Comparison of ENCODE assay signal across 7 mouse cellular contexts in the genomic region with DNA sequence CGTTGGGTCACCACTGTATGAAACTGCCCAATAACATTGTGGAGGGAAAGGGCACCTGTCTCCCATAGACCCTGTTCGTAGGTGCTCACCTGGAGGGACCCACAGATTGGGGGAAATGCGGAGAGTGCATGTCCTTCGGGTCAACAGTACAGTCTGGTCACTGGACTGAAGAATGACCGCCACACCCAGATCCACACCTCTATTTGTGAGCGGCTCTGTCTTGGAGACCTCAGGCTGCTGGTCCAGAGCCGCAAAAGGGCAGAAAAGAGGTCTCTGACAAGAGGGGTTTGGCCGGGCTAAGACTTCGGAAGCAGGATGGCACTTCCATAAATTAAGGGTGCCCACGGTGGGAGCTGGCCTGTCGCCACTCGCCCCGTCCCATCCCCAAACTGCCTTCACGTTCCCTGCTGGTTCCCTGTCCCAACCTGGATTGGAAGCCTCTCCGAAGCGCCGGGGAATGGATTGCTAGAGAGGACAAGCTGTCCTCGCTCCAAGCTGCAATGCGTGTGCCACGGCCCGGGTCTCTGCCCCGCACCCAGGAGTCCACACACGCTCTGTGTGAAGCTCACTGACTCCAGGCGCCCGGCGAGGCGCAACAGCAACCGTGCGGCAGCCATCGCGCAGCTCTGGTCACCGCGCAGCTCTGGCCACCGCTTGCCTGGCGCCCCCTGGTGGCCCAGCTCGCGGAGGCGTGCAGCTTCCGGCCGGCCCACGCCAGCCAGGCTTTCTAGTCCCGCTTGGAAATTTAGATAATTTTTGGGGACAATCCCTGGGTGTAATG. TPM values are rescaled to one million over a fixed set of nuclear protein-coding genes. Genes with fewer than 3 reads are reported as not detected.
DNase-seq lines count a peak whose midpoint lies in the region; ATAC-seq lines count a peak whose summit lies in the region.

A gene (minus strand): TSS at position 660 of the 781 bp plus-strand sequence.

- H3K4me1 ChIP-seq in intestine, embryonic 16.5 days (ENCODE audit: control insufficient read depth, insufficient read depth, low read length): no peaks in the 10 kb centered on the region
- H3K4me1 ChIP-seq in midbrain, embryonic 11.5 days (ENCODE audit: control insufficient read depth, insufficient read depth, low read length): no peaks in the 10 kb centered on the region

- 5% methylated on average over 42 of the region's 42 CpGs for WGBS in intestine, embryonic 16.5 days
- WGBS in midbrain, embryonic 11.5 days: 6% methylated on average over 42 of the region's 42 CpGs

- H3K36me3 ChIP-seq in intestine, embryonic 16.5 days (ENCODE audit: control insufficient read depth, insufficient read depth, low read length): peaks cover 14% of the 10 kb centered on the region
- peaks cover 16% of the 10 kb centered on the region; the same call in 1 of the 2 replicates for H3K36me3 ChIP-seq in midbrain, embryonic 11.5 days (ENCODE audit: control insufficient read depth, insufficient read depth, low read length)

- peak within 1 kb of the TSS; percentile 61 for H3K4me3 ChIP-seq in intestine, embryonic 16.5 days (ENCODE audit: low read length)
- peak within 1 kb of the TSS; percentile 38 for H3K4me3 ChIP-seq in midbrain, embryonic 11.5 days (ENCODE audit: low read depth, low read length)

- DNase-seq in adrenal gland, adult 8-10 months: peak; percentile 52
- peak; percentile 67 for DNase-seq in embryo, embryonic 11.5 days (ENCODE audit: low read depth, low spot score)
- DNase-seq in gastrocnemius, postnatal 4 days (ENCODE audit: low spot score in 2 of 2): peak; percentile 82 to 86
- peak; percentile 84 for DNase-seq in left cerebral cortex, postnatal 4 days
- DNase-seq in midbrain, embryonic 11.5 days (ENCODE audit: low spot score, missing footprints): peak; percentile 99
- DNase-seq in right cerebral cortex, postnatal 36 days (ENCODE audit: low spot score in 2 of 2): peak; percentile 70 to 72

- H3K9me3 ChIP-seq in intestine, embryonic 16.5 days (ENCODE audit: control insufficient read depth, low read length): no peaks in the 10 kb centered on the region
- no peaks in the 10 kb centered on the region for H3K9me3 ChIP-seq in midbrain, embryonic 11.5 days (ENCODE audit: control insufficient read depth, low read length)

- ATAC-seq in intestine, embryonic 16.5 days: peak; percentile 91
- peak; percentile 88 for ATAC-seq in midbrain, embryonic 11.5 days (ENCODE audit: low FRiP score)

- intact Hi-C loops in left cerebral cortex, postnatal 4 days (cut with DNase I): no loop called here

- no peaks in the 10 kb centered on the region for H3K27me3 ChIP-seq in intestine, embryonic 16.5 days (replicated peaks; ENCODE audit: control insufficient read depth, insufficient read depth, low read length)
- no peaks in the 10 kb centered on the region; the same call in 1 of the 2 replicates for H3K27me3 ChIP-seq in midbrain, embryonic 11.5 days (ENCODE audit: control insufficient read depth, insufficient read depth, low read length)

- H3K27ac ChIP-seq in intestine, embryonic 16.5 days (ENCODE audit: low read length): no peak within 1 kb of the TSS
- H3K27ac ChIP-seq in midbrain, embryonic 11.5 days (ENCODE audit: low read depth, low read length): no peak within 1 kb of the TSS

- H3K4me2 ChIP-seq in intestine, embryonic 16.5 days (ENCODE audit: low read depth, low read length): peak within 1 kb of the TSS; percentile 95
- peak within 1 kb of the TSS; percentile 71 for H3K4me2 ChIP-seq in midbrain, embryonic 11.5 days

- peak within 1 kb of the TSS; percentile 75 for H3K9ac ChIP-seq in intestine, embryonic 16.5 days (ENCODE audit: low read depth, low read length)
- peak within 1 kb of the TSS; percentile 75 for H3K9ac ChIP-seq in midbrain, embryonic 11.5 days (ENCODE audit: low read length)

RNA-seq across cellular contexts. Expression of the gene that starts here (rescaled TPM):
- 1 to 10 TPM; 1.1 to 2.6 (median 1.6) TPM for total RNA-seq in adrenal gland, adult 8-10 months (2022)
- 1 to 10 TPM; 1.3 to 1.7 TPM for total RNA-seq in gastrocnemius, postnatal 4 days (2021)
- polyA plus RNA-seq in intestine, embryonic 16.5 days (2015; fragmentation: Nextera tagmentation; extraction: Ambion mirVana): 5.6 and 6.2 TPM in 2 replicates
- total RNA-seq in left cerebral cortex, postnatal 4 days (2021): 1 to 10 TPM; 5.3 to 5.4 TPM
- 14.4 and 16.3 TPM in 2 replicates for polyA plus RNA-seq in midbrain, embryonic 11.5 days (2014; fragmentation: Nextera tagmentation; extraction: Ambion mirVana)
